Mouse (Mus musculus): ENCODE results near the gene Eva1c.
A peak's percentile ranks its signal among the peaks of the same experiment; 100 is the strongest.

Gene Eva1c

GRCm38 (mm10) chr16:90925461-90925860 lies 98.9 kb downstream of the Eva1c start:
- peak; percentile 75 for DNase-seq

- no peak for DNase-seq
Measured at GRCm38 (mm10) chr16:90927446-90927845, 100.9 kb downstream of the Eva1c start.

DNA sequence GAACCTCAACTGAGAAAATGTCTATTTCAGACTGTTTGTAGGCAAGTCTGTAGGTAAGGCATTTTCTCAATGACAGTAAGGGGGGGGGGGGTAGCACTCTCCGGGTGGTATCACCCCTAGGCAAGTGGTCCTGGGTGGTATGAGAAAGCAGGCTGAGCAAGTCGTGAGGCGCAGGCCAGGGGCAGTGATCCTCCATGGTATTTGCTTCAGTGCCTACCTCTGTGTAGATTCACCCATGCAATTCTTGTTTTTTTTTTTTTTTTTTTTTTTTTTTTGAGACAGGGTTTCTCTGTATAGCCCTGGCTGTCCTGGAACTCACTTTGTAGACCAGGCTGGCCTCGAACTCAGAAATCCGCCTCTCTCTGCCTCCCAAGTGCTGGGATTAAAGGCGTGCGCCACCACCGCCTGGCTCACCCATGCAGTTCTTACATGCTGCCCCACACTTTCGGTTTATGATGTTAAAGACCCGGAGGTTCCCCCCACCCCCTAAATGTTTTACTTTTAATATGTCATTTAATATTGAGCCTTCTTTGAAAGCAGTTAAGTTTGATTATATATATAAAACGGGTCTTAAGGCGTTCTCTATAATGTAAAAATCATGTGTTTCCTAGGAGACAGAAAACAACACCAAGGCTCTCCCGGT lies 107.1 kb downstream of the Eva1c start:
- DNase-seq: no peak

GRCm38 (mm10) chr16:90934193-90934686 lies 107.7 kb downstream of the Eva1c start:
- DNase-seq: peak; percentile 71

DNA sequence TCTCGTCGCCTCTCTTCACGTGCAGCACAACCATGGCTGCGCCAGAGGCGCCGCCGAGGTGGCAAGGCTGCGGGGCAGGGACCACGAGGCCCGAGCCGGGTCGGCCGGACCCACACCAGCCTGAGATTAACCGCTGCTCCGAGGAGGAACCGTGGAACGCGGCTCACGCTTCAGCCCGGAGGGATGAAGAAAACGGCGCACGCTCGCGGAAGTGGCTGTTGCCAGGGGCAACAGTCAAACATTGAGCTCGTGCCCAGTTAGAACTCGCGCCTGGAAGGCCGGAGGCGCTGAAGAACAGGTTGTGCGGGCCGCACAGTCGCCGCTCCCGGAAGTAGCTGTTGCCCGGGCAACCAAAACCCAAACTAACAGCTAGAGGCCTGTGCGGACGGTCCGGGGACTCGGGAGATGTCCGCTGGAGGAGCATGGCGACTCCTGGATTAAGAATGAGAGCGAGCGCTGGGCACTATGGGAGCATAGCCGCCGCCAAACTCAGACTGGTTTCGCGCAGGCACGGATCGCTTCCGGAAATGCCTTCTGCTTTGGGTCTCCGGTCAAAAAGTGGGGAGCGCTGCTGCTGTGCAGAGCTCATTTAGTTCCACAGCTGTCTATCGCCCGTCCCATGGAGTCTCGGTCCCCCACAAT lies 108.3 kb downstream of the Eva1c start, which contains the start of gene Cfap298:
Gene Cfap298 (minus strand): TSS at position 428 of the 642 bp plus-strand sequence.
- DNase-seq: peak; percentile 93

DNA sequence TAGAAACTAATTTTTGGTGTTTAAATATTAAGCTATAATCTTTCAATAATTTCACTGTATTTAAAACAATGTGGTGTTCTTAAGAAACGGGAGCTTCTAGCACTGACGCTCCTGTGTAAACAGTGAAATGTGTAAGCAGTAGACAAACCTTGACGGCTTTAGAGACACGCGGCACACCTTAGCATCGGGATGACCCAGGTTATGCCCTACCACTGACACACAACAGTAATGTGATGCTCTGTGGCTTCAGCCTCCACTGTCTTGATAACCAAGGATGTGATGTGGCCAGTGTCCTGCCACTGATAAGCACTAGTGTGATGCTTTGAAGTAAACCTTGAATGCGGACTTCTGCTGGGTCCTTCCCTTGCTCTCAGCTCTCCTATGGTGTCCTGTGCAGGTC lies 114.7 kb downstream of the Eva1c start:
- DNase-seq: no peak

- no peak for DNase-seq
Measured at GRCm38 (mm10) chr16:90946977-90947376, 120.5 kb downstream of the Eva1c start.

DNA sequence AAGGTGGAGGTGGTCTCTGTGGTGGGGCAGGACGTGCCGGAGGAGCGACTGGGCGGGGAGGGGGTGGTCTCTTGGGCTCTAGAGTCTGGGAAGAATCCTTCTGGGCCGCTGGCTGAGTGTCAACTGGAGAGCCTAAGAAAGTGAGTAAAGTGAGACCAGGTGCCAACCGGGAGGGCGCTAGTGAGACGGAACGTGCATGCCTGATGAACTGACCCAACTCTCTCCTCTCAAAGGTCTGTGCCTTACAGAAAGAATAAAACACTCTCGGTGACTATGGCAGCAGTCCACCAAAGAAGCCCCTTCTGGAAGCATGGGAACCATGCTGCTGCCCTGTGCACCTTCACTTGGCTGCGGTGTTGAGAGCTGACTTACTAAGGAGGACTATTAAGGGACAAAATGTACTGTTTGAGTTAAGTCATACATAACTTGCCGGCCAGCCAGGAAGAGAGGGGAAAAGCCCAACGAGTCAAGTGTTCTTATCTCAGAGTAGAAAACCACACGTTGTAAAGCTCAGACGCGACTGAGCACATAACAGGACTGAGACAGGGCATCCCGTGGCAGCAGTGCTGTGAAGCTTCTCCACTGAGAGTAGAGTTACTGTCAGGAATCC lies 123.9 kb downstream of the Eva1c start:
- DNase-seq: peak; percentile 42

DNA sequence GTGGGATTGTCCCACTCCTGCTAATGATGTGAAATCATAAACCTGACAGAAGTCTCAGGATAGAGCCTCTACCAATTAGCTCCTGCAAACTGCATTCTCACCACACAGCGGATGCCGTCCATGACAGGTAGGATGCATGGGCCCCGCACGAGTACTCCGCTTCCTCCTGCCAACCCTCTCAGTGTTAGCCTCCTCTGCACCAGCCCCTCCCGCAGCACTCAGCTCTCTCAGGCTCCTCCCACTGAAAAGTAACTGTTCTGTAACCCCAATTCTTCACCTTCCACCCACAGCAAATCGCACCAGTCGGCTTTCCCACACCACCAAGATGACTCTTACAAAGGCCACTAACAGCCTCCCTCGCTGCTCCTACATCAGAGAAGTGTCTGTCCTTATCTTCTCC lies 126.6 kb downstream of the Eva1c start:
- no peak for DNase-seq

- DNase-seq: no peak
Measured at GRCm38 (mm10) chr16:90953770-90954169, 127.3 kb downstream of the Eva1c start.

Measured in lung, postnatal 14 days (tissue).